Mouse (Mus musculus) MEL (cell line): Measurements from ENCODE around the gene Pcbp4.

Experiments
- CHD2 ChIP-seq: IDR thresholded peaks from 2 replicates; pipeline ENCODE4 v1.6.1; 2011; ENCODE audit warnings: low read length, improper control_type of control experiment
- CTCF ChIP-seq, 3 experiments: IDR thresholded peaks in 2 of 3; conservative IDR thresholded peaks in 1 of 3; 2 replicates each; pipeline ENCODE4 v1.5.1; 2011 to 2012; ENCODE audit warnings: low read length in 3 of 3, low read depth in 2 of 3, mild to moderate bottlenecking in 2 of 3, improper control_type of control experiment in 1 of 3, inconsistent platforms in 1 of 3, mixed read lengths in 1 of 3, moderate library complexity in 1 of 3; ENCODE audit not compliant: control insufficient read depth in 1 of 3, insufficient read depth in 1 of 3, poor library complexity in 1 of 3, severe bottlenecking in 1 of 3
- E2F4 ChIP-seq: IDR thresholded peaks from 2 replicates; pipeline ENCODE4 v1.6.1; 2011; ENCODE audit warnings: low read depth, low read length, improper control_type of control experiment, borderline replicate concordance
- EP300 ChIP-seq, 2 experiments: IDR thresholded peaks; 2 replicates each; pipeline ENCODE4 v1.6.1; 2011; ENCODE audit warnings: improper control_type of control experiment in 2 of 2, low read length in 2 of 2, low read depth in 1 of 2, mild to moderate bottlenecking in 1 of 2
- HCFC1 ChIP-seq: IDR thresholded peaks from 2 replicates; pipeline ENCODE4 v1.6.1; 2012; ENCODE audit warnings: low read depth, mild to moderate bottlenecking, inconsistent platforms, low read length, improper control_type of control experiment, moderate library complexity
- MAFK ChIP-seq: IDR thresholded peaks from 2 replicates; pipeline ENCODE4 v1.6.1; 2011; ENCODE audit warnings: low read depth, mild to moderate bottlenecking, low read length, improper control_type of control experiment, borderline replicate concordance
- MXI1 ChIP-seq: IDR thresholded peaks from 2 replicates; pipeline ENCODE4 v1.6.1; 2011; ENCODE audit warnings: mild to moderate bottlenecking, low read depth, low read length, improper control_type of control experiment
- POLR2A ChIP-seq, 2 experiments: IDR thresholded peaks; 2 replicates each; pipeline ENCODE4 v1.6.1; 2011 to 2012; ENCODE audit warnings: low read length in 2 of 2, mild to moderate bottlenecking in 2 of 2, control low read depth in 1 of 2, improper control_type of control experiment in 1 of 2, low read depth in 1 of 2, moderate library complexity in 1 of 2; ENCODE audit not compliant: control insufficient read depth in 1 of 2, insufficient read depth in 1 of 2, poor library complexity in 1 of 2
- RAD21 ChIP-seq: IDR thresholded peaks from 2 replicates; pipeline ENCODE4 v1.6.1; 2011; ENCODE audit warnings: mild to moderate bottlenecking, low read depth, low read length, improper control_type of control experiment
- TAL1 ChIP-seq: IDR thresholded peaks from 2 replicates; pipeline ENCODE4 v1.6.1; 2012; ENCODE audit warnings: mild to moderate bottlenecking, inconsistent platforms, low read length, moderate library complexity, mixed read lengths
- TBP ChIP-seq: IDR thresholded peaks from 2 replicates; pipeline ENCODE4 v1.8.0; 2011; ENCODE audit warnings: low read depth, low read length, improper control_type of control experiment
- TCF12 ChIP-seq: IDR thresholded peaks from 2 replicates; pipeline ENCODE4 v1.6.1; 2014; ENCODE audit warnings: low read depth, mild to moderate bottlenecking, inconsistent platforms, low read length, improper control_type of control experiment, moderate library complexity
- USF1 ChIP-seq: IDR thresholded peaks from 2 replicates; pipeline ENCODE4 v1.6.1; 2014; ENCODE audit warnings: low read depth, mild to moderate bottlenecking, inconsistent platforms, low read length, improper control_type of control experiment, moderate library complexity
- USF2 ChIP-seq, 2 experiments: IDR thresholded peaks; 2 replicates each; pipeline ENCODE4 v1.6.1; 2011 to 2012; ENCODE audit warnings: improper control_type of control experiment in 2 of 2, low read length in 2 of 2, borderline replicate concordance in 1 of 2, inconsistent platforms in 1 of 2, low read depth in 1 of 2, mild to moderate bottlenecking in 1 of 2; ENCODE audit not compliant: insufficient read depth in 1 of 2

DNA sequence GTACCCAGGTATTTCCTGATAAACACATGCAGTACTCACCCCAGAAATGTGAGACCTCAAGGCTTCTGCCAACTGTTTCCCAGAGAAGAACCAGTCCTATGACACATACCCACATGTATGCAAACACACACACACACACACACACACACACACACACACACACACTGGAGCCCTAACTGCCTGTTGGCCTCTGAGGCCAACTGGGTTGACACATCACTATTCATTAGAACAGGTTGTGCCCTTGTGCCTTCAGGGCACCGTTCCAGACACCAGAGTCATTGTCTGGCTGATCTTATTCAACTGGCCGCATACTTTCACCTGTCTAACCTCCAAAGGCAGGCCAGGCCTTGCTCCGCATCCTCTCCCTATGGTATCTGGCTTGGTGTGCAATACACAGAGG, 40.9 kb upstream of the Pcbp4 start:
- no peak for TF ChIP-seq EP300 (IDR thresholded peaks at IDR 0.05; ENCODE audit: low read depth in 1 of 2, low read length in 2 of 2)
- TF ChIP-seq E2F4, result no peak
- TF ChIP-seq TCF12, result no peak
- no peak for TF ChIP-seq USF1
- no peak for TF ChIP-seq POLR2A (IDR thresholded peaks at IDR 0.05; ENCODE audit: control insufficient read depth in 1 of 2, insufficient read depth in 1 of 2, low read depth in 1 of 2, low read length in 2 of 2, poor library complexity in 1 of 2)
- no peak for TF ChIP-seq CHD2
- TF ChIP-seq CTCF (IDR thresholded peaks at IDR 0.05 in 2 of 3, conservative IDR thresholded peaks at IDR 0.05 in 1 of 3; ENCODE audit: control insufficient read depth in 1 of 3, insufficient read depth in 1 of 3, low read depth in 2 of 3, low read length in 3 of 3, poor library complexity in 1 of 3, severe bottlenecking in 1 of 3), result no peak
- no peak for TF ChIP-seq RAD21
- no peak for TF ChIP-seq HCFC1
- no peak for TF ChIP-seq TBP
- TF ChIP-seq MAFK, result no peak
- no peak for TF ChIP-seq TAL1
- TF ChIP-seq USF2 (IDR thresholded peaks at IDR 0.05; ENCODE audit: borderline replicate concordance in 1 of 2, insufficient read depth in 1 of 2, low read depth in 1 of 2, low read length in 2 of 2), result no peak
- no peak for TF ChIP-seq MXI1
